Mouse (Mus musculus) heart, embryonic 14.5 days (tissue): Measurements from ENCODE around the gene Tnik. TPM values are rescaled to one million over a fixed set of nuclear protein-coding genes. Genes with fewer than 3 reads are reported as not detected.

Source experiments
- ATAC-seq: fragments of 200-750 bp; cut with Nextera tagmentation; 2 replicates; pipeline ENCODE4 v1.8.0; 2017; ENCODE audit warnings: low read depth, moderate TSS enrichment; ENCODE audit not compliant: insufficient number of reproducible peaks, insufficient read depth, low FRiP score
- H3K27ac ChIP-seq, 2 experiments: fragments of 200-500 bp in 1 of 2; fragments of 300-500 bp in 1 of 2; sonication (generic) in 1 of 2; replicated peaks in 1 of 2; 2 replicates each; pipeline ENCODE4 v1.5.1; 2012 to 2014; ENCODE audit warnings: low read depth in 2 of 2, low read length in 2 of 2, control low read depth in 1 of 2, mild to moderate bottlenecking in 1 of 2, mixed read lengths in 1 of 2; ENCODE audit not compliant: control insufficient read depth in 1 of 2, insufficient read depth in 1 of 2
- H3K27me3 ChIP-seq: fragments of 300-500 bp; sonication (generic); 2 replicates; pipeline ENCODE4 v1.6.1; 2014; ENCODE audit warnings: mild to moderate bottlenecking, low read length, control low read depth; ENCODE audit not compliant: control insufficient read depth, insufficient read depth
- H3K36me3 ChIP-seq: fragments of 300-500 bp; sonication (generic); 2 replicates; pipeline ENCODE4 v1.6.1; 2014; ENCODE audit warnings: mild to moderate bottlenecking, control low read depth, low read length, mixed read lengths; ENCODE audit not compliant: control insufficient read depth, insufficient read depth
- H3K4me1 ChIP-seq, 2 experiments: fragments of 200-500 bp in 1 of 2; fragments of 300-500 bp in 1 of 2; sonication (generic) in 1 of 2; 2 replicates each; pipeline ENCODE4 v1.6.1; 2012 to 2014; ENCODE audit warnings: low read length in 2 of 2, control low read depth in 1 of 2, mixed read lengths in 1 of 2; ENCODE audit not compliant: control insufficient read depth in 2 of 2, insufficient read depth in 2 of 2
- H3K4me2 ChIP-seq: fragments of 300-500 bp; sonication (generic); 2 replicates; pipeline ENCODE4 v1.6.1; 2014; ENCODE audit warnings: mild to moderate bottlenecking, low read length
- H3K4me3 ChIP-seq, 2 experiments: fragments of 200-500 bp in 1 of 2; fragments of 300-500 bp in 1 of 2; sonication (generic) in 1 of 2; 2 replicates each; pipeline ENCODE4 v1.5.1; 2012 to 2014; ENCODE audit warnings: low read length in 2 of 2, mild to moderate bottlenecking in 2 of 2, control low read depth in 1 of 2, low read depth in 1 of 2, moderate library complexity in 1 of 2; ENCODE audit not compliant: control insufficient read depth in 1 of 2, insufficient read depth in 1 of 2
- H3K9ac ChIP-seq: fragments of 300-500 bp; sonication (generic); 2 replicates; pipeline ENCODE4 v1.6.1; 2014; ENCODE audit warnings: mild to moderate bottlenecking, low read length
- H3K9me3 ChIP-seq: fragments of 300-500 bp; sonication (generic); 2 replicates; pipeline ENCODE4 v1.6.1; 2016; ENCODE audit warnings: low read length, control low read depth; ENCODE audit not compliant: control insufficient read depth
- WGBS: fragments of 180-500 bp; shearing (Covaris S2); extraction: QIAGEN DNeasy Blood & Tissue Kit; methylation state at CpG from one replicate; pipeline ENCODE4 v1.1.7; 2014; 5-methylcytosine and 5-hydroxymethylcytosine counted together
- polyA plus RNA-seq: library from polyadenylated mRNA; unstranded; fragments of >200 nt; fragmentation: Nextera tagmentation; extraction: Ambion mirVana; gene quantifications from 2 replicates; pipeline ENCODE4 v1.2.1, GENCODE M21; 2014

The Tnik gene
- polyA plus RNA-seq, result 12.9 and 13.7 TPM in 2 replicates

- peaks cover 6 to 7% of the 10 kb centered on the region in 2 experiments; a peak in 2 of 4 replicates for H3K4me1 ChIP-seq
- no peaks in the 10 kb centered on the region for H3K27me3 ChIP-seq
- H3K9me3 ChIP-seq, result no peaks in the 10 kb centered on the region
- H3K36me3 ChIP-seq, result no peaks in the 10 kb centered on the region
- peak; percentile 90 for ATAC-seq
- H3K4me3 ChIP-seq, result peak within 1 kb of the TSS; percentile 59 to 92
- peak within 1 kb of the TSS; percentile 78 for H3K9ac ChIP-seq
- peak within 1 kb of the TSS; percentile 73 to 84 for H3K27ac ChIP-seq
- under 1% methylated on average over 56 of the region's 59 CpGs for WGBS
- H3K4me2 ChIP-seq, result peak within 1 kb of the TSS; percentile 76
These were observed at the start of gene Tnik for GRCm38 (mm10) chr3:28263002-28263947. Gene Tnik (plus strand): TSS chr3:28263214.

GRCm38 (mm10) chr3:28214886-28215311 lies 48.1 kb upstream of the Tnik start:
- Histone ChIP-seq H3K9me3 (no peaks in the 10 kb centered on the region), H3K4me1 (no peaks in the 10 kb centered on the region), H3K27ac (no peak overlapping the region), H3K36me3 (no peaks in the 10 kb centered on the region), H3K4me2 (no peak overlapping the region), H3K4me3 (no peak overlapping the region), H3K27me3 (no peaks in the 10 kb centered on the region), H3K9ac (no peak overlapping the region)
- WGBS, result 78% methylated on average over 7 of the region's 7 CpGs
- no peak for ATAC-seq

GRCm38 (mm10) chr3:28217001-28217400 lies 46.0 kb upstream of the Tnik start:
- H3K9ac ChIP-seq, result no peak overlapping the region
- H3K4me3 ChIP-seq, result no peak overlapping the region
- H3K4me2 ChIP-seq, result no peak overlapping the region
- H3K9me3 ChIP-seq, result no peaks in the 10 kb centered on the region
- no peaks in the 10 kb centered on the region for H3K27me3 ChIP-seq
- H3K27ac ChIP-seq, result no peak overlapping the region
- no peak for ATAC-seq
- no peaks in the 10 kb centered on the region for H3K36me3 ChIP-seq
- 41% methylated on average over 5 of the region's 5 CpGs for WGBS
- H3K4me1 ChIP-seq, result no peaks in the 10 kb centered on the region

GRCm38 (mm10) chr3:28219533-28219932 lies 43.5 kb upstream of the Tnik start:
- no peaks in the 10 kb centered on the region for H3K4me1 ChIP-seq
- H3K9ac ChIP-seq, result no peak overlapping the region
- H3K36me3 ChIP-seq, result no peaks in the 10 kb centered on the region
- no peaks in the 10 kb centered on the region for H3K9me3 ChIP-seq
- H3K4me3 ChIP-seq, result no peak overlapping the region
- ATAC-seq, result no peak
- no peaks in the 10 kb centered on the region for H3K27me3 ChIP-seq
- 77% methylated on average over 7 of the region's 7 CpGs for WGBS
- no peak overlapping the region for H3K4me2 ChIP-seq
- H3K27ac ChIP-seq, result no peak overlapping the region

- WGBS, result 86% methylated on average over 3 of the region's 3 CpGs
- H3K36me3 ChIP-seq, result no peaks in the 10 kb centered on the region
- H3K27ac ChIP-seq, result no peak overlapping the region
- H3K4me1 ChIP-seq, result no peaks in the 10 kb centered on the region
- no peaks in the 10 kb centered on the region for H3K9me3 ChIP-seq
- H3K27me3 ChIP-seq, result no peaks in the 10 kb centered on the region
- no peak overlapping the region for H3K4me2 ChIP-seq
- ATAC-seq, result no peak
- no peak overlapping the region for H3K4me3 ChIP-seq
- no peak overlapping the region for H3K9ac ChIP-seq
These were observed 43.0 kb upstream of the Tnik start for GRCm38 (mm10) chr3:28219964-28220363.

GRCm38 (mm10) chr3:28224437-28225356 lies 38.3 kb upstream of the Tnik start:
- Histone ChIP-seq H3K4me3 (no peak overlapping the region), H3K27me3 (no peaks in the 10 kb centered on the region), H3K4me2 (no peak overlapping the region), H3K36me3 (no peaks in the 10 kb centered on the region), H3K27ac (no peak overlapping the region), H3K9ac (no peak overlapping the region), H3K4me1 (peaks cover 0 to 3% of the 10 kb centered on the region in 2 experiments; a peak in 2 of 4 replicates), H3K9me3 (no peaks in the 10 kb centered on the region)
- no peak for ATAC-seq
- WGBS, result 54% methylated on average over 15 of the region's 15 CpGs

GRCm38 (mm10) chr3:28225357-28225905 lies 37.6 kb upstream of the Tnik start:
- no peaks in the 10 kb centered on the region for H3K9me3 ChIP-seq
- peaks cover 3 to 5% of the 10 kb centered on the region in 2 experiments; a peak in 2 of 4 replicates for H3K4me1 ChIP-seq

More at GRCm38 (mm10) chr3:28225357-28225905, 37.6 kb upstream of the Tnik start:
- no peaks in the 10 kb centered on the region for H3K36me3 ChIP-seq
- no peak overlapping the region for H3K9ac ChIP-seq
- ATAC-seq, result no peak
- H3K27me3 ChIP-seq, result no peaks in the 10 kb centered on the region
- H3K27ac ChIP-seq, result no peak overlapping the region
- WGBS, result 81% methylated on average over 9 of the region's 9 CpGs
- no peak overlapping the region for H3K4me3 ChIP-seq
- H3K4me2 ChIP-seq, result no peak overlapping the region
